Mouse (Mus musculus) left cerebral cortex, adult 8-10 months (tissue): Measurements from ENCODE around the gene Tmem72. TPM values are rescaled to one million over a fixed set of nuclear protein-coding genes. Genes with fewer than 3 reads are reported as not detected.

Source experiments
- DNase-seq, 2 experiments: peaks; one replicate each; pipeline ENCODE4 v3.0.0; 2022; ENCODE audit warnings: low spot score in 2 of 2
- microRNA-seq, 2 experiments: library from miRNA; unstranded; fragments of <30 nt; microRNA quantifications; one replicate each; pipeline ENCODE4 v1.2.0; 2022
- total RNA-seq, 4 experiments: library from RNA; stranded (reverse); gene quantifications; 2 replicates each; pipeline ENCODE4 v1.2.4; 2022

Gene Tmem72
- total RNA-seq, 4 experiments from 2014 or later: 0.28 to 4.4 (median 1.0) TPM

DNA sequence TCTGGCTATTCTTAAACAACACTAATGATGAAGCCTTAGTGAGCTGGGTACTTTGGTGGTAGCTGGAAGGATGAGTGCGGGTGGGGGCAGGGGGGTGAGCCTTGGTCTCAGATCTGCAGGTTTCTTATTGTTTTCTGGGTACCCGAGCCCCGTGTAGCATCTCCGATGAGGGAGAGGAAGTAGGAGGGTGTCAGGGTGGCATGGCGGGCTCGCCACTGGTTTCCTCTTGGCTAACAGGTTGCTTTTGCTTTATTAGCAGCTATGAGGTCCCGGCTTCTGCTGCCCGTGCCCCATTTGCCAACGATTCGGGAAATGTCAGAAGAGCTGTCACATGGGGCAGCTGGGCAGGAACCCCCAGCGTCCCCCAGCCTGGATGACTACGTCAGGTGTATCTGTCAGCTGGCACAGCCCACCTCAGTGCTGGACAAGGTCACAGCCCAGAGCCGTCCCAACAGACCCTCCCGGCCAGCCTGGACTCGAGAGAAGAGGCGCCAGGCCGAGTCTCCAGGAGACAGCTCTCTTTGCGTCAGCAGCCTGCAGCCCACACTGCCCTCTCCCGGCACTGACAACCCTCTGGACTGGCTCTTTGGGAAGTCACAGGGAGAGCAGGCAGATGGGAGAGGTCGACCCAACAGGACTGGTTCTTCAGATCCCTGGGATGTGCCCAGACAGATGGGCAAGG lies 65.1 kb downstream of the Tmem72 start:
- DNase-seq: no peak

DNA sequence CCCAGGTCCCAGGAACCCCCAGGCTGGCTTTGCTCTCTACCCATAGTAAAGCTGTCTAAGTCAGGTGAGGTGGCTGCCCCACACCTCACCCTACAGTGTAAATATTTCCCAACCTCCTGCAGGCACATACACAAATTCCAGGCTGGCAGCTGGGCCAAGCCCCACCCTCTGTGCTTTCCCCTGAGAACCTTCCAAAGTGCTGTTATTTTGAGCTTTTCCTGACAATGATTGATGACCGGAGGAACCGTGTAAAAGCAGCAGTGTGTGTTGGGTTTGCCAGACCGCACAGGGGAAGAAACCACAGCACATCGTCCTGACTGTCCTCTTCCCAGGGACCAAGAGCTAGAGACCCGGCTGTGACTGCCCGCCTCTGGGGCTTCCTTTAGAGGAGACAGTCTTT lies 66.3 kb downstream of the Tmem72 start, which contains the start of gene Depp1:
Gene Depp1 (plus strand): TSS at position 204 of the 400 bp plus-strand sequence.
- no peak for DNase-seq

DNA sequence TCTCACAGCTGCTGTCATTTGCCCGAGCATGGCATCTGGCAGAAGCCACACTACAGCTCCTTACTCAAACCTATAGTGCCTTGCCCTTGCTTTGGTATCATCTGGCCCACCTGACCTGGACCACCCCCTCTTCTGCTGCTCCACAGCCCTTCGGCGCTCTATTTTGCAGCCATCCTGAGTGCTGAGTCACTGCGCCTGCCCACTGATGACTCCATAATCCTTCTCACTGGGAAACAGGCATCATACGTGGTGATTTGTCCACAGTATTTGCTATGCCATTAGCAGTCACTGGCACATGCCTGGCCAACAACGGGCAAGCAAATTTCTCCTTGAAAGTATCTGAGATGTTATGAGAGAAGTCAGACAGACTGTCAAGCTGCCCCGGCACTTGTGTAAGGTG lies 66.9 kb downstream of the Tmem72 start:
- no peak for DNase-seq

DNA sequence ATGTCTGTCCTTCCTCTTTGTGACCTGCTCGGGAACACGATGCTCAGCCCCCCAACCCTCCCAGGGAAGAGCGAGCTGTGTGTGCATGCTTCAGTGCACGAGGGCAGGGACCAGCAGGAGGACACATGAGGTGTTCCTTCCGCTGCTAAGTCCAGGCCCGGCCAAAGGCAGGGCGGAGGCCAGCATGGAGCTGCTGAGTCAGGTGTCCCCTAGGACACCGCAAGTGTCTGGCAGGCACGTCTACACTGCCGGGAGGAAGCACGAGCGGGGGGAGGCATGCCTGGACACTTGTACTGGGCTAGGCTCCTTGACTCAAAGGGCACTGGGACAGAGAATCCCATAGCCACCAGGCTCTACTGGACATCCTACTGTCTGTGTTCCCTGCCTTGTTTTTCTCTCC lies 69.0 kb downstream of the Tmem72 start:
- DNase-seq: no peak

GRCm38 (mm10) chr6:116644335-116644734 lies 72.4 kb downstream of the Tmem72 start:
- DNase-seq: no peak

- no peak for DNase-seq
These were observed 72.8 kb downstream of the Tmem72 start for GRCm38 (mm10) chr6:116643881-116644280.

GRCm38 (mm10) chr6:116642942-116643341 lies 73.8 kb downstream of the Tmem72 start:
- DNase-seq: peak in 1 of 2 experiments; percentile 70

GRCm38 (mm10) chr6:116639663-116640062 lies 77.0 kb downstream of the Tmem72 start:
- DNase-seq: no peak

DNA sequence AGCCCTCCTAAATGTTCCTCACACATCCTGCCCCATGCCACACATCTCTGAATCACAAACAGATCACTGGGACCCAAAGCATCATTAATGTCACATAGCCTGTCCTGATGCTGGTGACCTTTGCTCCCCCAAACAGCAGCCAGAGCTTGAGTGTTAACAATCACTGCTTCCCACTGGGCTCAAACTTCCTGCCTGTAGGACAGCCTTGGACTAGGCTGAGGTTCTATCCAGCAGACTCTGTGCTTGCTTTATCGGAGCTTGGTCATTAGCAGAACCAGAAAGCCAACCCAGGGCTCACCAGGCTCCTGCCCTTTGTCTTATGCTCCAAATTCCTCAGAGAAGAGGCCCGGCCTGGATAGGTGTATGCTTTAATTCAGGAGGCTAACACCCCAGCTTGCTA lies 77.8 kb downstream of the Tmem72 start:
- no peak for DNase-seq

GRCm38 (mm10) chr6:116637496-116637895 lies 79.2 kb downstream of the Tmem72 start:
- DNase-seq: no peak

- no peak for DNase-seq
These were observed 80.0 kb downstream of the Tmem72 start for GRCm38 (mm10) chr6:116636581-116637235.

GRCm38 (mm10) chr6:116635251-116636180 lies 81.2 kb downstream of the Tmem72 start:
- DNase-seq: no peak

DNA sequence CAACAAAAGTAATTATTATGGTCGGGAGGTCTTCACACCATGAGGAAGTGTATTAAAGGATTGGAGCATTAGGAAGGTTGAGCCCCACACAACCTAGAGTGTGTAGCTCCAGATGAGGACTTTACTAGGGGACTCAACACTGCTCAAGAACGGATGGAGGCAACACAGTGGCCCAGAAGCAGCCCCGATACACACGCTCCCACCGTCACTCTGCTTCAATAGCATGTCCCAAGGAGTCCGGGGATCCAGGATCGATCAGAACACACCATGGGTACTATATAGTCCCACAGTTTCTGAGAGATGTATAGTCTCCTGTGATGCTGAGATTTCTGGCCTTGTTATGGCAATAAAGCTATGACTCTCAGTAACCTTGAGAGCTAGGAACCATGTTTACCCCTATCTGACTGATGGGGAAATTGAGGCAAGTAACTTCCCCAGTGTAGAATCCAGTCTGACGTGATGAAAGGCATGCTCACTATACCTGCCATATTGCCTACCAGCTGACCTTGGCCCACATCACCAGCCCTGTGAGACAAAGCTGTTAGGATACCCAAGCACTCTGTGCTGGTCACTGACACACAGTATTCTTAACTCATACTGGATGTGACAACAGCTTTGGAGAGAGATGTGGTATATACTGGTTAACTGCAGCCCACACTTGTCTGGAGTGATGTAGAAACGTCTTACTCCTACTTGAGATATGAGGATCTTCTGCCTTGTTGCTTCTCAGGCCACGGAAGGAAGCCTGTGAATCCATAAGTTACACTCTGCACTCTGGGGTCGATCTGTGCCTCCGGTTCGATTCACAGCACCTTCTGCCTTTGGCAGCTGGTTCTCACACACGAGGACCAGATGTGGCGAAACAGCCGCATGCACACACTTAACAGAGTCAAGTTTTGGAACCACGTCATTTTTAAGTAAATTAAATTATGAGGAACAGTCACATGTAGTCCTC lies 82.7 kb downstream of the Tmem72 start:
- no peak for DNase-seq

DNA sequence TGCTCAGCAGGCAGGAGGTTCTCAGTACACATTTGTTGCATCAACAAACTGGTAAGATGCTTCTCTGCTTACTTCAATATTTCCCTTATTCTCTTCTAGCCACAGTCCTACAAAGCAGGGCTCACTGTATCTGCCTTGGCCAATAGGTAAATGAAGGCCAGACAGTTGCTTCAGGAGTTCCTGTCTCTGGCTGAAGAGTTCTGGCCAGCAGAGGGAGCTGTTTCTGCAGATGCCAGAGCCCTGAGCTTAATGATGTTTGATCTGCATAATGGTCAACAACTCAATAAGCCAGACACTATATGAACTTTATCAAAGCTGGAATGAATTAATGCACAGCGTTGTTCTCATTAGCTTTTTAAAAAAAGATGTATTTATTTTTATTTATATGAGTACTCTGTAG lies 84.6 kb downstream of the Tmem72 start:
- no peak for DNase-seq

DNA sequence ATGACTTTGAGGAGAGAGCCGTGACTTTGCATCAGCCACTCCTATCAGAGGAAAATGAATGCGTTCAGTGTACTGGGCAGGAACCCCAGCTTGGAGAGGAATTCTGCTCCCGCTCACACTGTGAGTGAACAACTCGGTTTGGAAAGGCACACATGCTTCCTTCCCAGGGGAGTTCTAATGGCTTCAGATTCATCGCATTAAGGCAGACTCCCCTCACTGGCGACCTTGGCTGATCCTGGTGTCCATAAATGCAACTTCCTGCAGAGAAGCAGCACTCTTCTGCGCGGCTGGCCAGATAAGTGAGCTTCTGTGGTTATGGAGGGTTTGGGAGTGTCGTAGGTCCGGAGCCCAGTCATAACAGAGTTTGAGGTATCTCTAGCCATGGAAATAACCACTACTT lies 86.9 kb downstream of the Tmem72 start:
- DNase-seq: no peak

Small RNAs within 50 kb of the gene (microRNA-seq; reads per million reads assigned to microRNA genes)
- gene Mir7043: 0 reads per million in 2 experiments

Other genes starting within 250 kb of the Tmem72 start
- gene Olfr211, start 227.8 kb downstream of the Tmem72 start, total RNA-seq: not detected
- under 1 TPM in 2 of 4 experiments, not detected in 2; 0.11 to 0.13 TPM for gene Olfr212, start 210.4 kb downstream of the Tmem72 start, total RNA-seq
- not detected for gene Olfr213, start 178.5 kb downstream of the Tmem72 start, total RNA-seq
- 1 to 10 TPM; 2.2 to 3.6 (median 2.9) TPM for gene Gm5580, start 165.8 kb downstream of the Tmem72 start, total RNA-seq
- gene Olfr214, start 162.7 kb downstream of the Tmem72 start, total RNA-seq: not detected
- gene Olfr215, start 132.7 kb downstream of the Tmem72 start, total RNA-seq: not detected
- 10 to 100 TPM; 19.5 to 32.6 (median 23.2) TPM for gene Zfp422, start 87.9 kb downstream of the Tmem72 start, total RNA-seq
- 1 to 10 TPM; 1.7 to 3.3 (median 2.4) TPM for gene Depp1, start 66.3 kb downstream of the Tmem72 start, total RNA-seq
- 1 to 10 TPM; 6.2 to 8.6 (median 7.4) TPM for gene Rassf4, start 43.0 kb downstream of the Tmem72 start, total RNA-seq